Mouse (Mus musculus): ENCODE data around the gene Gm20431.

DNA sequence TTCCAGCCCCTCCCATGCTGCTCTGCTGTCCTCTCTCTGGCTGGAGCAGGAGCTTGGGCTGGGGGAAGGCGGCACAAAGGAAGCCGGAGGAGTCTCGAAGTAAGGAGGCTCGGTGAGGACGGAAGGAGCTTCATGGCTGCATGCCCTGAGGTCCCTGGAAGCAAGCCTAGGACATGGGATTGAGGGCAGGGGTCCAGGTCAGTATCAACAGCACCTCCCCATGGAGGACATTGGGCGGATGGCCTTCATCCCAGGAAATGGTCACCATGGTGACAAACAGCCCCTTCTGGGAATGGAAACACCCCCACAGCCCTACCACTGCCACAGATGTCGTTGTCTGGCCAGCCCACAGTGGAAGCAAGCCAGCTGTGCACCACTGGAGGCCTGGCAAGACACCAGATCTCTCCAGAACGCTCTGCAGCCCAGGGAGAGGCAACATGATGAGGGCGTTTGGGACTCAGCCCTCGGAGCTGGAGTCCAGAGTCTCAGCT, 66.8 kb downstream of the Gm20431 start:
- no peak for TF ChIP-seq CHD2 (IDR thresholded peaks at IDR 0.05; ENCODE audit: low read depth, low read length)
- no peak for TF ChIP-seq ZNF384 (IDR thresholded peaks at IDR 0.05; ENCODE audit: low read depth, low read length)
- no peak for TF ChIP-seq HCFC1 (IDR thresholded peaks at IDR 0.05; ENCODE audit: borderline replicate concordance, insufficient read depth, low read length)
- no peak for TF ChIP-seq MAFK (IDR thresholded peaks at IDR 0.05; ENCODE audit: insufficient read depth, low read depth, low read length)

Measured in ES-E14 (cell line).